Mouse (Mus musculus) heart, embryonic 10.5 days (tissue): Measurements from ENCODE around the gene Utrn. TPM values are rescaled to one million over a fixed set of nuclear protein-coding genes. Genes with fewer than 3 reads are reported as not detected.
A peak's percentile ranks its signal among the peaks of the same experiment; 100 is the strongest.

Experiments used
- DNase-seq: peaks from one replicate; pipeline ENCODE4 v3.0.0-alpha.2; 2017; ENCODE audit warnings: low spot score
- H3K27ac ChIP-seq: fragments of 300-500 bp; sonication (generic); 2 replicates; pipeline ENCODE4 v1.5.1; 2016; ENCODE audit warnings: mild to moderate bottlenecking
- H3K27me3 ChIP-seq: fragments of 300-500 bp; sonication (generic); 2 replicates; pipeline ENCODE4 v1.6.1; 2016; ENCODE audit warnings: mild to moderate bottlenecking; ENCODE audit not compliant: poor library complexity, insufficient read depth, severe bottlenecking
- H3K36me3 ChIP-seq: fragments of 300-500 bp; sonication (generic); 2 replicates; pipeline ENCODE4 v1.6.1; 2016; ENCODE audit warnings: mild to moderate bottlenecking, moderate library complexity
- H3K4me1 ChIP-seq: fragments of 300-500 bp; sonication (generic); 2 replicates; pipeline ENCODE4 v1.6.1; 2016; ENCODE audit warnings: mild to moderate bottlenecking
- H3K4me3 ChIP-seq: fragments of 300-500 bp; sonication (generic); 2 replicates; pipeline ENCODE4 v1.5.1; 2016; ENCODE audit warnings: mild to moderate bottlenecking, moderate library complexity
- H3K9me3 ChIP-seq: fragments of 300-500 bp; sonication (generic); 2 replicates; pipeline ENCODE4 v1.6.1; 2016; ENCODE audit warnings: mild to moderate bottlenecking, moderate library complexity
- WGBS: fragments of 180-500 bp; shearing (Covaris S2); methylation state at CpG from one replicate; pipeline ENCODE4 v1.1.7; 2016; 5-methylcytosine and 5-hydroxymethylcytosine counted together
- polyA plus RNA-seq: library from polyadenylated mRNA; unstranded; fragments of >200 nt; fragmentation: Nextera tagmentation; extraction: Ambion mirVana; gene quantifications from 2 replicates; pipeline ENCODE4 v1.2.1, GENCODE M21; 2016

The Utrn gene
- polyA plus RNA-seq, 1 experiment from 2014 or later: 65.2 TPM

- Histone ChIP-seq H3K9me3 (peaks cover 3% of the 10 kb centered on the region), H3K27ac (no peak overlapping the region), H3K36me3 (peaks cover 19% of the 10 kb centered on the region; the same call in 1 of the 2 replicates), H3K4me3 (no peak overlapping the region), H3K4me1 (0 out of 2 replicates have a peak, but pooled peaks cover 2% of the 10 kb centered on the region), H3K27me3 (no peaks in the 10 kb centered on the region)
- DNase-seq: no peak
- WGBS: 43% methylated on average over 3 of the region's 3 CpGs
Observed at GRCm38 (mm10) chr10:12762668-12763067, 106.5 kb downstream of the Utrn start.

GRCm38 (mm10) chr10:12758702-12758988, 110.5 kb downstream of the Utrn start:
- Histone ChIP-seq H3K9me3 (no peaks in the 10 kb centered on the region), H3K27ac (no peak overlapping the region), H3K4me1 (0 out of 2 replicates have a peak, but pooled peaks cover 2% of the 10 kb centered on the region), H3K4me3 (no peak overlapping the region), H3K36me3 (peaks cover 12% of the 10 kb centered on the region; the same call in 1 of the 2 replicates), H3K27me3 (no peaks in the 10 kb centered on the region)
- WGBS: 84% methylated on average over 6 of the region's 6 CpGs
- no peak for DNase-seq

DNA sequence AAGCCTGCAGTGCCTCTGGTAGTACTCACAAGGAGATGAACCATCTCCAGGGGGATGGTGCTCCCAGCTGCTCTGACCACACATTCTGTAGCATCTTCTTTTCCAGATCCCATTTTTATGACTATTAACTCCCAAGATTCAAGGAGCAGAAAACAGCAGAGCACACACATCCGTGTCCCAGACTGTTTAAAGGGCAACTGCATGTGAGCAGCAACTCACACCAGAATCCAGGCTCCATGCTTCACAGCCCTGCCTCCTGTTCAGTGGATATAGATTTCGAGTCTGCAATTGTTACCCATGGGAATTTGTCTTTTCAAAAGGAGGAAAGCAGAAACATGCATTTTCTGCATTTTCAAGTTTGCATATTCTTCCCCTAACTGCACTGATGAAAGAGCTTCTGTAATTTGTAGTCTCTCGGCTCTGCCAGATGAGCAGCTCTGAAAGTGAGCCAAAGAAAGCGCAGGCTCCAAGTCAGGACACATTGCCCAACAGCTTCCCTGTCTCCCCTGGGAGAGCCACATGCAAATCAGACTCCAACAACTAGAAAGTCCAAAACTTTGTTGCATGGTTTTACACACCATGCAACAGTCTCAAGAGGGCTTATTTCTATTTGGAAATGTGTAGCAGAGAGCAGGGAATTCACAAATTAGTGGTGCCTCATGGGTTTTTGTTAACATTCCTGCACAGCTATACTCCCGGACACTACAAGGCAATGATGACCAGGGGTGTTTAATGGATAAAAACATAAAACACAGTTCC, 111.0 kb downstream of the Utrn start:
- no peak overlapping the region for H3K4me3 ChIP-seq
- no peaks in the 10 kb centered on the region for H3K27me3 ChIP-seq
- no peak for DNase-seq
- H3K9me3 ChIP-seq: no peaks in the 10 kb centered on the region
- 68% methylated on average over 5 of the region's 5 CpGs for WGBS
- H3K4me1 ChIP-seq: 0 out of 2 replicates have a peak, but pooled peaks cover 2% of the 10 kb centered on the region
- H3K27ac ChIP-seq: no peak overlapping the region
- peaks cover 10% of the 10 kb centered on the region; the same call in 1 of the 2 replicates for H3K36me3 ChIP-seq

GRCm38 (mm10) chr10:12756692-12757091, 112.5 kb downstream of the Utrn start:
- H3K27me3 ChIP-seq: no peaks in the 10 kb centered on the region
- H3K4me1 ChIP-seq: 0 out of 2 replicates have a peak, but pooled peaks cover 2% of the 10 kb centered on the region
- no peak for DNase-seq
- H3K4me3 ChIP-seq: no peak overlapping the region
- no peaks in the 10 kb centered on the region for H3K9me3 ChIP-seq
- H3K27ac ChIP-seq: no peak overlapping the region
- WGBS: 91% methylated on average over 4 of the region's 4 CpGs
- H3K36me3 ChIP-seq: peaks cover 8% of the 10 kb centered on the region; the same call in 1 of the 2 replicates

DNA sequence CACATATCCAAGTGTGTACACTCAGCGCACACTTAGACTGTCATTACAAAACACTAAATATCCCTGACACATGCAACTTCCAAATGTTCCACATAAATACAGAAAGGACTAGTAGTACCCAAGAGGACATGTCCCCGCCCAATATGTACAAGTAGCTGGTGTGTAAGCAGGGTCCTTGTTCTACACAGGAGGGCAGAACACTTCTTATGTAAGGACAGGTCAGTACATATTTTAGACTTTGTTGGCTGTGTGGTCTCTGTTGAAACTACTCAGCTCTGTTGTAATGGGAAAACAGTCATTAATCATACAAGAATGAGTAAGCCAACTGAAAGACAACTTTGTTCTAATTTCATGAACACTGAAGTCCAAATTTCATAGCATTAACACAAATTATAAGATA, 114.3 kb downstream of the Utrn start:
- no peak for DNase-seq
- 89% methylated on average over 2 of the region's 2 CpGs for WGBS
- Histone ChIP-seq H3K27ac (no peak overlapping the region), H3K9me3 (no peaks in the 10 kb centered on the region), H3K36me3 (peaks cover 10% of the 10 kb centered on the region; the same call in 1 of the 2 replicates), H3K4me1 (0 out of 2 replicates have a peak, but pooled peaks cover 2% of the 10 kb centered on the region), H3K27me3 (no peaks in the 10 kb centered on the region), H3K4me3 (no peak overlapping the region)

GRCm38 (mm10) chr10:12754166-12754565, 115.0 kb downstream of the Utrn start:
- Histone ChIP-seq H3K4me3 (no peak overlapping the region), H3K9me3 (no peaks in the 10 kb centered on the region), H3K27me3 (no peaks in the 10 kb centered on the region), H3K4me1 (0 out of 2 replicates have a peak, but pooled peaks cover 2% of the 10 kb centered on the region), H3K36me3 (peaks cover 17% of the 10 kb centered on the region), H3K27ac (no peak overlapping the region)
- no peak for DNase-seq
- WGBS: 80% methylated on average over 6 of the region's 6 CpGs

GRCm38 (mm10) chr10:12743717-12744116, 125.4 kb downstream of the Utrn start:
- Histone ChIP-seq H3K27me3 (no peaks in the 10 kb centered on the region), H3K36me3 (peaks cover 37% of the 10 kb centered on the region), H3K27ac (no peak overlapping the region), H3K4me1 (peaks cover 18% of the 10 kb centered on the region; the same call in 1 of the 2 replicates), H3K4me3 (no peak overlapping the region), H3K9me3 (no peaks in the 10 kb centered on the region)
- 91% methylated on average over 9 of the region's 9 CpGs for WGBS
- no peak for DNase-seq

DNA sequence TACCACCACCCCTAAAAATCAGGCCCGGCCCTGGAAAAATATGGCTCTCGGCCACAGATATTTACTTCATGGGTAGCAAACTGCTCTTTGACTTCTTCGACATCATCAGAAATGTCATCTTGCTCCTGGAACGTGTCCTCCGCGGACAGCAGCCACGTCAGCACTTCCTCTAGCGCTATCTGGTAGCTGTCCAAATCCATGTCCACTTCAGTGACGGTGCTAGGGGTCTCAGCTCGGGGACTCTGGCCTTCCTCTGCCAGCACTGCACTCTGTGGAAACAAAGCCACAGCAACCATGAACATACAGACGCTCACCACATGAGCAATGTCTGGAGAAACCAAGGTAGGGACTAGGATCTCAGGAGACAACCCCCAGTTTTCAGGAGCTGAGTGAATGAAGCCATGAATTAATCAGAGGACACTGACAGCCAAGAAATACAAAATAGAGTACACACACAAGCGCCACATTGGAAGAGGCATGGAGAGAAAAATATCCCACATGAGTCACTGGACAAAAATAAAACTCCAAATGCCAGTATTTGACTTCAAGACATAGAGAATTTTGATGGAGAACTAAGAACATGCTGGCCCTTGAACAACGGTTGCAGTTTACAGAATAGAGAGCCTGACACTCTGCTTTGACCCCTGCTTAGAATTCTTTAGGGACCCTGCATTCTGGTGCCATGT, 129.7 kb downstream of the Utrn start:
- peak; percentile 85 for DNase-seq
- Histone ChIP-seq H3K27me3 (no peaks in the 10 kb centered on the region), H3K9me3 (no peaks in the 10 kb centered on the region), H3K4me3 (no peak overlapping the region), H3K36me3 (peaks cover 44% of the 10 kb centered on the region), H3K27ac (peak overlapping the region; percentile 70), H3K4me1 (peaks cover 27% of the 10 kb centered on the region)
- WGBS: 59% methylated on average over 13 of the region's 13 CpGs

- Histone ChIP-seq H3K4me3 (no peak overlapping the region), H3K9me3 (no peaks in the 10 kb centered on the region), H3K4me1 (peaks cover 27% of the 10 kb centered on the region), H3K27ac (peak overlapping the region; percentile 69), H3K27me3 (no peaks in the 10 kb centered on the region), H3K36me3 (peaks cover 46% of the 10 kb centered on the region)
- no peak for DNase-seq
- 53% methylated on average over 9 of the region's 9 CpGs for WGBS
Observed at GRCm38 (mm10) chr10:12737926-12738325, 131.2 kb downstream of the Utrn start.

- DNase-seq: no peak
- Histone ChIP-seq H3K27me3 (no peaks in the 10 kb centered on the region), H3K4me3 (no peak overlapping the region), H3K27ac (peak overlapping the region; percentile 69; the same call in 1 of the 2 replicates), H3K4me1 (peaks cover 27% of the 10 kb centered on the region), H3K9me3 (no peaks in the 10 kb centered on the region), H3K36me3 (peaks cover 44% of the 10 kb centered on the region)
- 73% methylated on average over 18 of the region's 18 CpGs for WGBS
Observed at GRCm38 (mm10) chr10:12736861-12737835, 132.0 kb downstream of the Utrn start.

GRCm38 (mm10) chr10:12735695-12736094, 133.5 kb downstream of the Utrn start:
- peaks cover 49% of the 10 kb centered on the region for H3K36me3 ChIP-seq
- H3K4me3 ChIP-seq: no peak overlapping the region
- WGBS: 91% methylated on average over 1 of the region's 1 CpGs
- H3K9me3 ChIP-seq: no peaks in the 10 kb centered on the region
- H3K27ac ChIP-seq: no peak overlapping the region
- H3K4me1 ChIP-seq: peaks cover 20% of the 10 kb centered on the region
- H3K27me3 ChIP-seq: no peaks in the 10 kb centered on the region
- DNase-seq: no peak

- no peak overlapping the region for H3K27ac ChIP-seq
- H3K4me1 ChIP-seq: peaks cover 10% of the 10 kb centered on the region
- H3K9me3 ChIP-seq: no peaks in the 10 kb centered on the region
- DNase-seq: no peak
- 78% methylated on average over 5 of the region's 5 CpGs for WGBS
- no peaks in the 10 kb centered on the region for H3K27me3 ChIP-seq
- H3K36me3 ChIP-seq: peaks cover 56% of the 10 kb centered on the region
- H3K4me3 ChIP-seq: no peak overlapping the region
Observed at GRCm38 (mm10) chr10:12731459-12731858, 137.7 kb downstream of the Utrn start.
